Mouse (Mus musculus): ENCODE data around the gene Scaf8. TPM values are rescaled to one million over a fixed set of nuclear protein-coding genes. Genes with fewer than 3 reads are reported as not detected.

The Scaf8 gene
- total and polyA plus RNA-seq, 3 experiments: 23.9 to 47.3 (median 30.7) TPM

DNA sequence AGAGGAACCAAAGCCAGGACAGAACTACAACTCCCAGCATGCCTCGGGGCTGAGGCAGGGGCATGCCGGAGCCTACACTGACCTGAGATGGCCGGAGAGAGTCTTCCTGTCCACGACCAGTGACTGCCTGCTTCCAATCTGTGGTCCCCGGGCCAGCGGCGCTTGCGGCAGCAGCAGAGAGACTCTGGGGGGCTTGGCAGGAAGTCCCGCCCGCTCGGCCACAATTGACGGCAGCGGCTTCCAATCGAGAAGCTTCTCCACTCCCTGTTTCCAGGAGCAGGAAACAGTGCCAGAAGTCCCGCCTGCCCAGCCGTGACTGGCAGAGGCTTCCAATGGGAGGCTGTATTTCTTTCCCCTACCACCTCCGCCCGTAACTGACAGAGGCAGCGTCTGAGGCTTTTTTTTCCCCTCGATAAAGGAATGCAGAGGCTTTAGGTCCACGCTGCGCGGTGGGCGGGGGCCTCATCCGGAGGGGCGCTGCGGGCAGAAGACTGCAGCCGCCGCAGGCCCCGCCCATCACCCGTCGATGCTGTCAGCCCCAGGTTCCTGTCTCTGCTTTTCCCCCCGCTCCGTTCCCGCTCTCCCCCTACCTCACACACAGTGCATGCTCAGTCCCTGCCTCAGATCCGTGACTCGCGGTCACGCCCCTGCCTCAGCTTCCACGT is 30.8 kb upstream of the Scaf8 start (continued):
- no peak for TF ChIP-seq RAD21 (IDR thresholded peaks at IDR 0.05; ENCODE audit: low read depth, low read length)
- TF ChIP-seq MAX (IDR thresholded peaks at IDR 0.05; ENCODE audit: low read length): peak; percentile 11; the same call in 1 of the 2 replicates

DNA sequence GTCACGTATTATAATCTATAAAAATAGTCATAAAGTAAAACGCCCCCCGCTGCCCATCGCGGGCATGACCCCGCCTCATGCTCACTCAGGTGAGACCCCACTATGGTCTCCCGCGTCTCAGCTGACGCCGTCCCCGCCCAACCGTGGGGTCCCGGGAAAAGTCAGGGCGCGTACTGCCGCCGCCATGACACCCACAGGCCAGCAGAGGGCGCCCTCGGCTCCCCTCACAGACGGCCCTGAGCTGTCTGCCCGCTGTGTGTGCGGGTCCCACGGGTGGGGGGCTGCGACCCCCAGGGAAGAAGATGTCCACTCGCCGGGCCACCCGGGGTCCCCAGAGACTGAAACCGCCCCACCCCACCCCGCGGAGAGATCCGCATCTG is 30.2 kb upstream of the Scaf8 start:
- Histone ChIP-seq H3K27me3 (replicated peaks) (no peaks in the 10 kb centered on the region), H3K79me2 (replicated peaks; ENCODE audit: control insufficient read depth, extremely low read depth, insufficient read depth, poor library complexity, severe bottlenecking) (no peaks in the 10 kb centered on the region), H3K27ac (ENCODE audit: insufficient read depth, low read depth) (peak overlapping the region; percentile 86), H3K4me1 (ENCODE audit: control insufficient read depth in 1 of 2, insufficient read depth in 2 of 2) (peaks cover 15 to 22% of the 10 kb centered on the region in 2 experiments), H3K9ac (ENCODE audit: insufficient read depth, low read depth) (peak overlapping the region; percentile 68), H3K4me3 (replicated peaks in 1 of 3; ENCODE audit: low read depth in 2 of 3, low read length in 2 of 3, poor library complexity in 1 of 3) (peak overlapping the region; percentile 55 to 65 (median 56)), H3K36me3 (replicated peaks in 1 of 2; ENCODE audit: control insufficient read depth in 1 of 2, insufficient read depth in 1 of 2, low read length in 1 of 2) (no peaks in the 10 kb centered on the region), H3K9me3 (replicated peaks; ENCODE audit: low read length) (no peaks in the 10 kb centered on the region), H3K4me2 (ENCODE audit: insufficient read depth, low read depth, poor library complexity, severe bottlenecking) (peak overlapping the region; percentile 86)
- in situ Hi-C loops (cut with MboI; ENCODE audit: low pct_ligation_motif_present, low pct_unique_long_range_greater_than_20kb, low sequenced_read_pairs): no loop called here
- dilution Hi-C loops (cut with MboI; ENCODE audit: extremely low pct_ligation_motif_present, extremely low pct_unique_long_range_greater_than_20kb, low sequenced_read_pairs): no loop called here
- peak; percentile 73 for DNase-seq (ENCODE audit: extremely low read depth)
- no peak for TF ChIP-seq MAFK (IDR thresholded peaks at IDR 0.05; ENCODE audit: insufficient replicate concordance, low read length)
- TF ChIP-seq ZKSCAN1 (IDR thresholded peaks at IDR 0.05; ENCODE audit: borderline replicate concordance, low read depth, low read length): no peak
- TF ChIP-seq ZC3H11A (IDR thresholded peaks at IDR 0.05; ENCODE audit: low read depth, low read length): no peak
- 0 out of 2 replicates have a peak, but pooled peaks have one; percentile 33 for TF ChIP-seq NELFE (IDR thresholded peaks at IDR 0.05; ENCODE audit: low read depth, low read length)
- peak in 1 of 2 experiments; percentile 61; a peak in 2 of 4 replicates for TF ChIP-seq CTCF (conservative IDR thresholded peaks at IDR 0.05 in 1 of 2, IDR thresholded peaks at IDR 0.05 in 1 of 2; ENCODE audit: low read depth in 2 of 2, low read length in 2 of 2)
- peak; percentile 11; the same call in 1 of the 2 replicates for TF ChIP-seq POLR2A (IDR thresholded peaks at IDR 0.05; ENCODE audit: low read depth, low read length)
- TF ChIP-seq USF1 (IDR thresholded peaks at IDR 0.05; ENCODE audit: low read depth, low read length): no peak
- no peak for TF ChIP-seq ETS1 (conservative IDR thresholded peaks at IDR 0.05; ENCODE audit: low read depth, low read length)
- TF ChIP-seq CHD1 (IDR thresholded peaks at IDR 0.05; ENCODE audit: low read depth, low read length): no peak
- no peak for TF ChIP-seq TCF12 (IDR thresholded peaks at IDR 0.05; ENCODE audit: low read depth, low read length)
- no peak for TF ChIP-seq PAX5 (IDR thresholded peaks at IDR 0.05; ENCODE audit: low read length)
- no peak for TF ChIP-seq JUN (IDR thresholded peaks at IDR 0.05; ENCODE audit: insufficient read depth, low read depth, low read length)
- no peak for TF ChIP-seq E2F4 (IDR thresholded peaks at IDR 0.05; ENCODE audit: insufficient replicate concordance, low read depth, low read length)
- TF ChIP-seq HCFC1 (IDR thresholded peaks at IDR 0.05; ENCODE audit: low read depth, low read length): no peak
- TF ChIP-seq MYC (IDR thresholded peaks at IDR 0.05; ENCODE audit: low read depth, low read length): no peak
- TF ChIP-seq MAX (IDR thresholded peaks at IDR 0.05; ENCODE audit: low read length): peak; percentile 7; the same call in 1 of the 2 replicates
- TF ChIP-seq IRF4 (IDR thresholded peaks at IDR 0.05; ENCODE audit: low read depth, low read length): no peak
- TF ChIP-seq NRF1 (IDR thresholded peaks at IDR 0.05; ENCODE audit: low read depth, low read length): no peak
- TF ChIP-seq SIN3A (IDR thresholded peaks at IDR 0.05; ENCODE audit: low read length): no peak
- TF ChIP-seq RAD21 (IDR thresholded peaks at IDR 0.05; ENCODE audit: low read depth, low read length): peak; percentile 24
- no peak for TF ChIP-seq MAZ (IDR thresholded peaks at IDR 0.05; ENCODE audit: low read depth, low read length)
- no peak for TF ChIP-seq ZNF384 (IDR thresholded peaks at IDR 0.05; ENCODE audit: low read depth, low read length)
- TF ChIP-seq UBTF (IDR thresholded peaks at IDR 0.05; ENCODE audit: low read depth, low read length): no peak
- no peak for TF ChIP-seq BHLHE40 (IDR thresholded peaks at IDR 0.05; ENCODE audit: low read depth, low read length)
- TF ChIP-seq MXI1 (IDR thresholded peaks at IDR 0.05; ENCODE audit: low read depth, low read length): peak; percentile 51; the same call in 1 of the 2 replicates
- no peak for TF ChIP-seq EP300 (IDR thresholded peaks at IDR 0.05; ENCODE audit: low read length)
- no peak for TF ChIP-seq ELF1 (IDR thresholded peaks at IDR 0.05; ENCODE audit: low read depth, low read length)
- TF ChIP-seq SMC3 (IDR thresholded peaks at IDR 0.05; ENCODE audit: low read depth, low read length): peak; percentile 45
- TF ChIP-seq POLR2AphosphoS2 (IDR thresholded peaks at IDR 0.05; ENCODE audit: low read depth, low read length): no peak
- no peak for TF ChIP-seq CHD2 (IDR thresholded peaks at IDR 0.05; ENCODE audit: low read length)
- no peak for TF ChIP-seq TBP (conservative IDR thresholded peaks at IDR 0.05; ENCODE audit: low read depth, low read length)
- no peak for TF ChIP-seq ZMIZ1 (IDR thresholded peaks at IDR 0.05; ENCODE audit: low read depth, low read length)
- TF ChIP-seq GABPA (IDR thresholded peaks at IDR 0.05; ENCODE audit: insufficient replicate concordance, low read depth, low read length): no peak
- no peak for TF ChIP-seq RCOR1 (conservative IDR thresholded peaks at IDR 0.05; ENCODE audit: low read depth, low read length)
- TF ChIP-seq KAT2A (IDR thresholded peaks at IDR 0.05; ENCODE audit: insufficient replicate concordance, low read length): no peak
- no peak for TF ChIP-seq JUND (conservative IDR thresholded peaks at IDR 0.05; ENCODE audit: low read depth, low read length)
- no peak for TF ChIP-seq USF2 (conservative IDR thresholded peaks at IDR 0.05; ENCODE audit: low read depth, low read length)
